Mouse (Mus musculus) frontal cortex, adult 2 months (tissue): ENCODE measurements at regions not wholly inside any gene's neighbourhood (a gene's known extent, or its start where the extent isn't known, plus 50 kb on each side); places are given as distances from the start of the nearest gene placed in this dataset.

Source experiments
- DNase-seq, 2 experiments: peaks; one replicate each; pipeline ENCODE4 v3.0.0; 2022; ENCODE audit warnings: low spot score in 1 of 2; ENCODE audit errors: extremely low spot score in 1 of 2

- DNase-seq: no peak
Observed at GRCm38 (mm10) chrX:163302697-163303096, 246.8 kb downstream of the Grpr start.

DNA sequence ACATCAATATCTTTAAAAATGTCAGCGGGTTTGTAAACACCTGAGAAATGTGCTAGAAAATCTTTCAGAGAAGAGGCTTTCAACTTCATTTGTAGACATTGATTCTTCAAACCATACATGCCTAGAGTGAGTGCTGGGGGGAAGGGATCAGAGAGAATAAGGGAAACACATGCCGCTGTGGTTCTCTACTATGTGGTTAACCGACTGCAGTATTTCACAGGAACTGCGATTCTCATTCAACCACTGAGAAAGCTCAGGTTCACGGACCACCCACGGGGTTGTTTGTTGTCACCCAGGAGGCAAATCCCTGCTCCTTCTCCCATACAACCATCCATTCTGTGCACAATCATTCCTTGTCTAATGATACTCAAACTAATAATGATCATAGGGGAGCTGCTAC, 248.4 kb downstream of the Grpr start:
- no peak for DNase-seq

- DNase-seq: no peak
Observed at GRCm38 (mm10) chrX:163296956-163297628, 252.4 kb downstream of the Grpr start.

- DNase-seq: no peak
Observed at GRCm38 (mm10) chrX:163261248-163261647, 288.2 kb downstream of the Grpr start.

- no peak for DNase-seq
Observed at GRCm38 (mm10) chrX:163253048-163253447, 288.6 kb upstream of the S100g start.

GRCm38 (mm10) chrX:163205260-163205659, 240.9 kb upstream of the S100g start:
- no peak for DNase-seq

- no peak for DNase-seq
Observed at GRCm38 (mm10) chrX:163203446-163203845, 239.0 kb upstream of the S100g start.

DNA sequence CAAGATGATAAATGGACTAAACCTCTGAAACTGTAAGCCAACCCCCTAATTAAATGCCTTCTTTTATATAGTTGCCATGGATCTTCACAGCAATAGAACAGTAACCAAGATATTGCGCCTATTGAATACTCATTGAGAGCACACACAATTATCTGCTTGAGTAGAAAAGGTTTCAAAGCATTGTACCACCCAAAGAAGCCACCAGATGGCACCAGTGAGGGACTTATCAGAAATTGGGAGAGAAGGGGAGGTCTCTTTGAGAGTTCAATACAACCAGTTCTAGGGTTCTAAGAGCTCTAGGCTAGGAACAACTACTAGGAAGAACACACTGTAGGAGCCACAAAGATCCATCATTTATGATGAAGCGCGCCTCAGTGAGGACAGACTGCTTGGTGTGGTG, 217.2 kb upstream of the S100g start:
- DNase-seq: peak in 1 of 2 experiments; percentile 2

DNA sequence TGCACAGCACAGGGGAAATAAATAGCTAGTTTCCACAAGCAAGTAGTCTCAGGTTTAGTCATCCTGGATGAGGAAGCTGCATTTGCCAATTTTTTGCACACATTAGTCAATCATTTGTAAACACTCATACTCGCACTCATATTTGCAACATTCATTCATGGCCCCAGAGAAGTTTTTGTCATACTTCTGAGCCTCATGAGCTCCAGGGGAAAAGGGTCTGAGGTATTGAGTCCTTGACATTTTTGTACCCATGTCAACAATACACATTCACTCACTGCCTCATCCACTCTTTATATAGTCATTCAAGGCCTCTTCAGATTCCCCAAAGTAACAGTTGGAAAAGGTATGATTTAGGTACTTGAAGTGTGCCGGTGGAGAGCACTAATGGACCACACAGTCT, 200.4 kb upstream of the S100g start:
- DNase-seq: no peak

GRCm38 (mm10) chrX:163155251-163155650, 190.9 kb upstream of the S100g start:
- no peak for DNase-seq

- DNase-seq: no peak
Observed at GRCm38 (mm10) chrX:163151970-163152369, 187.6 kb upstream of the S100g start.

- DNase-seq: no peak
Observed at GRCm38 (mm10) chrX:163144475-163144874, 180.1 kb upstream of the S100g start.

GRCm38 (mm10) chrX:163139475-163139874, 175.1 kb upstream of the S100g start:
- DNase-seq: no peak

- DNase-seq: no peak
Observed at GRCm38 (mm10) chrX:163128626-163129025, 164.2 kb upstream of the S100g start.

GRCm38 (mm10) chrX:163117681-163118393, 153.4 kb upstream of the S100g start:
- DNase-seq: no peak

DNA sequence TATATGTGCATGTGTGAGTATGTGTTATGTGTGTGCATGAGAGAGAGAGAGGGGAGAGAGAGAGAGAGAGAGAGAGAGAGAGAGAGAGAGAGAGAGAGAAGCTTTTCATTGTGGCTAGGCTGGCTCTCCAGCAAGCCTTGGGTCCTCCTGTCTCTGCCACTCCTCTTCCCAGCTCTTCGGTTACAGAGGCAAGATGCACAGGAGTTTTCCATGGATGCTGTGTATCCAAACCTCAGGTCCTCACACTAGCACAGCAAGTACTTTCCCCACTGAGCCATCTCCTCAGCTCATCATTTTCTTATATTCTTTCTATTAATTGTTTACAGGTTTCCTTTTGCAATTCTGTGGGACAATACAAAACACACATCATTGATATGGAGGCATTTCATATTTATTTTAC, 152.8 kb upstream of the S100g start:
- DNase-seq: no peak

DNA sequence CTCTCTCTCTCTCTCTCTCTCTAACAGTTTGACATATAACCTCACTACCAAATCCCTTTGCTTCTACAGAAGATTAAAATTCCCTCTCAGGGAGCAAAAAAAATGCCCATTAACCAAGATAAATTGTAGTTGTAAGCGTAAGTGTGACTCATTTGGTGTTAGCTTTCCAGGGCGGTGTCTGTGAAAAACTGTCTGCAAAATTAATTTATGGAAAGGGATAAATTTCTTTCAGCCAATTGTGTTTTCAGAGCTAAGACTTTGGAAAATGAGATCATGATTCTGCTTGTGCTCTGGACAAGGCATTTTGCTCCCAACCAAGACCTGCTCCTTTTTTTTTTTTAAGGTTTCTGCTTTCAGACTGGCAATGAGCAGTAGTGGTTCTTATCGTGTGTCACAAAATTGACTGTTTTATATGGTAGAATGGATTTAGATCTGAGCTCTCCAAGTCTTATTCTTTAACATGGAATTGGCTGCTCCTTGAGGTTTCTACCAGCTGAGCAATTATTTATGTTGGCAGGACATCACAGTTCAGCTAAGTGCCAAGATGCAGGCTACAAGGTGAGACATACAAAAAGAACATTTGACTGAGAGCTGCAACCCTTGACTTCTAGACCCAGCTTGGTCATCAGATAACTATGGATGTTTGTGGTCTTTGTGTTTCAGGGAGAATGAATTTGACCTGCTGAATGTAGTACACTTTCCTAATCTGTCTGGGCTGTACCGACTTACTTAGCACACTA, 130.8 kb upstream of the S100g start:
- no peak for DNase-seq
